Mouse (Mus musculus): ENCODE results near the gene Dpf3. TPM values are rescaled to one million over a fixed set of nuclear protein-coding genes. Genes with fewer than 3 reads are reported as not detected.

The Dpf3 gene
- polyA plus RNA-seq, 1 experiment from 2014 or later, result 6.6 TPM

DNA sequence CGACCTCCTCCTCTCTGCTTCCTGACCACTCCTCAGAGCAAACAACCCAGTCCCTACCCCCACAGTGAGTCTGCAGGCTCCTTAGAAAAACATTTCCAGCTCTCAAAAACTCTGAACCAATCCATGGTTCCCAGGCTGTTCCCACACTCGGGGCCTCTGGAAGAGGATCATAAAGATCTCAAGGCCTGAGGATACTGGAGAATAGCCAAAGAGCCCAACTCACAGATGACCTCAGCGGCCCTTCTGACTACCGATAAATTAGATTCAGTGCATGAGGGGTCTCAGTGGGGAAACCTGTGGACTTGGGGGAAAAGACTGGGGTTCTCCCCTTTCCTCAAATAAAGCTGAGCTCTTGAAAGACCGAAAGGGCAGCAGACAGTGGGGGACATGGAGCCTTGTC, 277.2 kb downstream of the Dpf3 start:
- H3K4me3 ChIP-seq (replicated peaks), result no peak overlapping the region
- no peaks in the 10 kb centered on the region for H3K9me3 ChIP-seq (replicated peaks)
- H3K27ac ChIP-seq, result no peak overlapping the region
- ATAC-seq (ENCODE audit: low read depth) (no peak), DNase-seq (no peak)
- 51% methylated on average over 5 of the region's 5 CpGs for WGBS (ENCODE audit: insufficient replicate concordance)
- peaks cover 9% of the 10 kb centered on the region for H3K4me1 ChIP-seq (replicated peaks)
- no peak overlapping the region for H3K4me2 ChIP-seq
- no peaks in the 10 kb centered on the region for H3K36me3 ChIP-seq
- H3K27me3 ChIP-seq, result 0 out of 2 replicates have a peak, but pooled peaks cover 4% of the 10 kb centered on the region
- H3K9ac ChIP-seq, result no peak overlapping the region

- Histone ChIP-seq H3K9me3 (replicated peaks) (no peaks in the 10 kb centered on the region), H3K27me3 (0 out of 2 replicates have a peak, but pooled peaks cover 4% of the 10 kb centered on the region), H3K4me3 (replicated peaks) (no peak overlapping the region), H3K36me3 (no peaks in the 10 kb centered on the region), H3K4me1 (replicated peaks) (peaks cover 9% of the 10 kb centered on the region), H3K27ac (no peak overlapping the region), H3K4me2 (no peak overlapping the region), H3K9ac (no peak overlapping the region)
- WGBS (ENCODE audit: insufficient replicate concordance), result 39% methylated on average over 6 of the region's 6 CpGs
- no peak for DNase-seq
- ATAC-seq (ENCODE audit: low read depth), result no peak; the same call in 1 of the 2 replicates
Measured at GRCm38 (mm10) chr12:83209461-83209860, 278.1 kb downstream of the Dpf3 start.

DNA sequence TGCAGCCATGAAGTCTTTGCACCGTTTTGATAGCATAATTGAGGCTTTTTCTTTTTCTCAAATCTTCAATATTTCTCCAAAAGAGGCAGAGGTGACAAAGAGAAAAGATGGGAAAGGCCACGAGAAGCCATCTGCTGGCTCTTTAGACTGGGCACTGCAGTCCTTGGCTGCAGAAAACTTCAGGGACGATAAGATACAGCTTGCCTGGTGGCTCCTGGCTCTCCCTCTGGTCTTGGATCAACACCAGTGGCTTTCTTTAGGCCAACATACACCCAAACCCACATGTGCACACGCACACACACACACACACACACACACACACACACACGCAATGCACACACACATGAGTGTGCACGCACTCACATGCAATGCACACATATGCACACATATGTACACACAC, 278.7 kb downstream of the Dpf3 start:
- Histone ChIP-seq H3K4me3 (replicated peaks) (no peak overlapping the region), H3K4me2 (no peak overlapping the region), H3K9ac (no peak overlapping the region), H3K27me3 (0 out of 2 replicates have a peak, but pooled peaks cover 4% of the 10 kb centered on the region), H3K27ac (no peak overlapping the region), H3K4me1 (replicated peaks) (peaks cover 9% of the 10 kb centered on the region), H3K36me3 (no peaks in the 10 kb centered on the region), H3K9me3 (replicated peaks) (no peaks in the 10 kb centered on the region)
- WGBS (ENCODE audit: insufficient replicate concordance), result 54% methylated on average over 6 of the region's 6 CpGs
- no peak for DNase-seq
- ATAC-seq (ENCODE audit: low read depth), result no peak

- ATAC-seq (ENCODE audit: low read depth) (no peak), DNase-seq (no peak)
- Histone ChIP-seq H3K27ac (no peak overlapping the region), H3K27me3 (0 out of 2 replicates have a peak, but pooled peaks cover 4% of the 10 kb centered on the region), H3K4me2 (no peak overlapping the region), H3K4me3 (replicated peaks) (no peak overlapping the region), H3K9ac (no peak overlapping the region), H3K9me3 (replicated peaks) (no peaks in the 10 kb centered on the region), H3K4me1 (replicated peaks) (peaks cover 9% of the 10 kb centered on the region), H3K36me3 (no peaks in the 10 kb centered on the region)
- WGBS (ENCODE audit: insufficient replicate concordance), result 53% methylated on average over 8 of the region's 8 CpGs
Measured at GRCm38 (mm10) chr12:83208011-83208410, 279.5 kb downstream of the Dpf3 start.

- Histone ChIP-seq H3K4me1 (replicated peaks) (peaks cover 9% of the 10 kb centered on the region), H3K9ac (no peak overlapping the region), H3K4me2 (no peak overlapping the region), H3K27ac (no peak overlapping the region), H3K27me3 (0 out of 2 replicates have a peak, but pooled peaks cover 4% of the 10 kb centered on the region), H3K9me3 (replicated peaks) (no peaks in the 10 kb centered on the region), H3K4me3 (replicated peaks) (no peak overlapping the region), H3K36me3 (no peaks in the 10 kb centered on the region)
- ATAC-seq (ENCODE audit: low read depth), result no peak
- DNase-seq, result no peak
- 50% methylated on average over 5 of the region's 5 CpGs for WGBS (ENCODE audit: insufficient replicate concordance)
Measured at GRCm38 (mm10) chr12:83207481-83207880, 280.0 kb downstream of the Dpf3 start.

DNA sequence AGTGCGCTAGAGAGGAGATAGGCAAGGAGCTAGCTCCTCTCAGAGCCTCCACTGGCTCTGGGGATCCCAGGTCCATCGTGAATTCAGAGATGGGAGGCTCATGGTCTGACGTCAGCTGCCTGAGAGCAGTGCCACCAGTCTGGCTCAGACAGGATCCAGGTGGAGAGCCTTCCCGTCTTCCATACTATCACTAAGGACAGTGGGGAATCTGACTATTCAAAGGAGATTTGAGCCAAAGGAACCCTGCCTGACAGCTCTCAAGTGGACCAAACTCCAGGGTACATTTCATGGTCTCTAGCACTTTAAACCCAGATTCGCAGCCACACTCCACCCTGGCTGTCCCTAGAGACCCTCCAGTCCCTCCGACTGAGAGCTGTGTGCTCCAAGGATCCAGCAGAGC, 280.6 kb downstream of the Dpf3 start:
- no peaks in the 10 kb centered on the region for H3K36me3 ChIP-seq
- ATAC-seq (ENCODE audit: low read depth), result no peak

GRCm38 (mm10) chr12:83204361-83204760, 283.2 kb downstream of the Dpf3 start:
- peaks cover 5% of the 10 kb centered on the region for H3K4me1 ChIP-seq (replicated peaks)
- H3K9me3 ChIP-seq (replicated peaks), result no peaks in the 10 kb centered on the region
- H3K36me3 ChIP-seq, result no peaks in the 10 kb centered on the region
- DNase-seq, result no peak
- H3K4me2 ChIP-seq, result no peak overlapping the region
- WGBS (ENCODE audit: insufficient replicate concordance), result 56% methylated on average over 5 of the region's 5 CpGs
- no peak overlapping the region for H3K4me3 ChIP-seq (replicated peaks)
- H3K27me3 ChIP-seq, result 0 out of 2 replicates have a peak, but pooled peaks cover 4% of the 10 kb centered on the region
- peak; percentile 67 for ATAC-seq (ENCODE audit: low read depth)
- no peak overlapping the region for H3K9ac ChIP-seq
- no peak overlapping the region for H3K27ac ChIP-seq

More for the DNA sequence above, 280.6 kb downstream of the Dpf3 start:
- 0 out of 2 replicates have a peak, but pooled peaks cover 4% of the 10 kb centered on the region for H3K27me3 ChIP-seq
- DNase-seq, result no peak
- peaks cover 9% of the 10 kb centered on the region for H3K4me1 ChIP-seq (replicated peaks)
- H3K4me3 ChIP-seq (replicated peaks), result no peak overlapping the region
- H3K4me2 ChIP-seq, result no peak overlapping the region
- no peak overlapping the region for H3K27ac ChIP-seq
- WGBS (ENCODE audit: insufficient replicate concordance), result 53% methylated on average over 6 of the region's 6 CpGs
- H3K9ac ChIP-seq, result no peak overlapping the region
- H3K9me3 ChIP-seq (replicated peaks), result no peaks in the 10 kb centered on the region

DNA sequence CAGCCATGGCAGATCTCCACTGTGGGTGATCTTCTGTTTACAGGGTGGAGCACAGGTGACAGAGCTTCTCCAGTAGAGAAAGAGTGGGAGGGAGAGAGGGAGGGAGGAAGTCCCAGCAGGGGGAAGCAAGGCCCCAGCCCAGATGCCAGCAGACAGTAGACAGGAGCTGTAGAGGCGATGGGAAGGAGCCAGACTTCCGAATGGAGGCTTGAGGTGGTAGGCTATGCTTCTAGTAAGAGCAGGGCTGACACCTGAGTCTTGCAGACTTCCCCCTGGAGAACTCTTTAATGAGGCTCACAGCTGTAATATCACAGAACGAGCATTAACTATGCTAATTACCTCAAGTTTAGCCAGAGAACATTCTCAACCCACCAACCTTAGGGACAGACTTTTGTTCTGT, 285.8 kb downstream of the Dpf3 start:
- no peaks in the 10 kb centered on the region; the same call in 1 of the 2 replicates for H3K4me1 ChIP-seq (replicated peaks)
- H3K36me3 ChIP-seq, result no peaks in the 10 kb centered on the region
- no peak for ATAC-seq (ENCODE audit: low read depth)

GRCm38 (mm10) chr12:83180561-83180960, 307.0 kb downstream of the Dpf3 start:
- Histone ChIP-seq H3K36me3 (no peaks in the 10 kb centered on the region), H3K27me3 (peaks cover 6% of the 10 kb centered on the region; the same call in 1 of the 2 replicates), H3K9me3 (replicated peaks) (no peaks in the 10 kb centered on the region), H3K27ac (no peak overlapping the region), H3K4me3 (replicated peaks) (no peak overlapping the region), H3K4me2 (no peak overlapping the region), H3K9ac (no peak overlapping the region), H3K4me1 (replicated peaks) (no peaks in the 10 kb centered on the region)
- WGBS (ENCODE audit: insufficient replicate concordance), result 58% methylated on average over 6 of the region's 6 CpGs
- DNase-seq (no peak), ATAC-seq (ENCODE audit: low read depth) (no peak)

More for the DNA sequence above, 285.8 kb downstream of the Dpf3 start:
- Histone ChIP-seq H3K27ac (no peak overlapping the region), H3K4me2 (no peak overlapping the region), H3K9me3 (replicated peaks) (no peaks in the 10 kb centered on the region), H3K4me3 (replicated peaks) (no peak overlapping the region), H3K9ac (no peak overlapping the region), H3K27me3 (0 out of 2 replicates have a peak, but pooled peaks cover 2% of the 10 kb centered on the region)
- WGBS (ENCODE audit: insufficient replicate concordance), result 26% methylated on average over 3 of the region's 3 CpGs
- no peak for DNase-seq

DNA sequence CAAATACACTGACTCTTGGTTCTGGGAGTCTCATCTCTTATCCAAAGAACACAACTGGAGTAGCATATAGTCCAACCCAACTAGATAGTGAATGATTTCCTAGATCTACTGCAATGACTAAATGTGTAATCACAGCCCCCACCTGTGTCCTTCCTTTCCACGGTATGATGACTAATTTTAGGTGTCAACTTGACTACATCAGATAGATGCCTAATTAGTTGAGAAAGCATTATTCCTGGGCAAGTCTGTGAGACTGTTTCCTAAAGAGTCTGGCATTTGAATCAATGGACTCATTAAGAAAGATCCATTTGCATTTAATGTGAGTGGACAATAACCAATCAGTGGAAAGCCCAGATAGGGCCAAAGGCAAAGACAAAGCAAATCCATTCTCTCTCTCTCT, 307.7 kb downstream of the Dpf3 start:
- no peaks in the 10 kb centered on the region for H3K36me3 ChIP-seq
- no peaks in the 10 kb centered on the region for H3K4me1 ChIP-seq (replicated peaks)
- no peak overlapping the region for H3K4me2 ChIP-seq
- H3K27me3 ChIP-seq, result peaks cover 6% of the 10 kb centered on the region; the same call in 1 of the 2 replicates
- H3K9me3 ChIP-seq (replicated peaks), result no peaks in the 10 kb centered on the region
- WGBS (ENCODE audit: insufficient replicate concordance), result 69% methylated on average over 1 of the region's 1 CpGs
- no peak overlapping the region for H3K27ac ChIP-seq
- H3K9ac ChIP-seq, result no peak overlapping the region
- DNase-seq (no peak), ATAC-seq (ENCODE audit: low read depth) (no peak)
- H3K4me3 ChIP-seq (replicated peaks), result no peak overlapping the region

GRCm38 (mm10) chr12:83178770-83179169, 308.7 kb downstream of the Dpf3 start:
- ATAC-seq (ENCODE audit: low read depth), result no peak
- DNase-seq, result no peak
- 50% methylated on average over 2 of the region's 2 CpGs for WGBS (ENCODE audit: insufficient replicate concordance)

GRCm38 (mm10) chr12:83169495-83170209, 317.9 kb downstream of the Dpf3 start:
- ATAC-seq (ENCODE audit: low read depth) (no peak), DNase-seq (no peak)
- H3K4me1 ChIP-seq (replicated peaks), result peaks cover 11% of the 10 kb centered on the region; the same call in 1 of the 2 replicates
- 39% methylated on average over 12 of the region's 12 CpGs for WGBS (ENCODE audit: insufficient replicate concordance)
- no peaks in the 10 kb centered on the region for H3K36me3 ChIP-seq
- no peak overlapping the region for H3K27ac ChIP-seq
- no peaks in the 10 kb centered on the region for H3K9me3 ChIP-seq (replicated peaks)
- H3K9ac ChIP-seq, result no peak overlapping the region
- no peak overlapping the region for H3K4me2 ChIP-seq
- no peak overlapping the region for H3K4me3 ChIP-seq (replicated peaks)
- peaks cover 6% of the 10 kb centered on the region; the same call in 1 of the 2 replicates for H3K27me3 ChIP-seq

More at GRCm38 (mm10) chr12:83178770-83179169, 308.7 kb downstream of the Dpf3 start:
- H3K9ac ChIP-seq, result no peak overlapping the region
- no peaks in the 10 kb centered on the region for H3K4me1 ChIP-seq (replicated peaks)
- H3K27ac ChIP-seq, result no peak overlapping the region
- no peaks in the 10 kb centered on the region for H3K9me3 ChIP-seq (replicated peaks)
- H3K4me2 ChIP-seq, result no peak overlapping the region
- no peaks in the 10 kb centered on the region for H3K36me3 ChIP-seq
- H3K27me3 ChIP-seq, result peaks cover 6% of the 10 kb centered on the region; the same call in 1 of the 2 replicates
- no peak overlapping the region for H3K4me3 ChIP-seq (replicated peaks)

All from liver, embryonic 13.5 days (tissue).